Mouse (Mus musculus) E14TG2a.4 (cell line): ENCODE data around the gene Plek.

Source experiments
- H3K27me3 ChIP-seq: 2 replicates; pipeline ENCODE4 v1.6.1; 2014; ENCODE audit warnings: low read length, control low read depth; ENCODE audit not compliant: insufficient read depth
- H3K36me3 ChIP-seq: 2 replicates; pipeline ENCODE4 v1.6.1; 2014; ENCODE audit warnings: low read length, control low read depth; ENCODE audit not compliant: insufficient read depth
- H3K4me1 ChIP-seq: replicated peaks from 2 replicates; pipeline ENCODE4 v1.6.1; 2014; ENCODE audit warnings: low read depth, low read length, control low read depth
- H3K4me3 ChIP-seq: replicated peaks from 2 replicates; pipeline ENCODE4 v1.5.1; 2014; ENCODE audit warnings: mild to moderate bottlenecking, low read length
- H3K9me3 ChIP-seq: 2 replicates; pipeline ENCODE4 v1.6.1; 2014; ENCODE audit warnings: low read length, control low read depth
- CTCF ChIP-seq: conservative IDR thresholded peaks from 2 replicates; pipeline ENCODE4 v1.5.1; 2014; ENCODE audit warnings: low read length
- NANOG ChIP-seq: IDR thresholded peaks from 2 replicates; pipeline ENCODE4 v1.6.1; 2014; ENCODE audit warnings: borderline replicate concordance, low read length, mixed read lengths
- POU5F1 ChIP-seq: IDR thresholded peaks from 2 replicates; pipeline ENCODE4 v1.6.1; 2014; ENCODE audit warnings: low read length, borderline replicate concordance

Plek gene

GRCm38 (mm10) chr11:17004899-17005846 is 47.0 kb downstream of the Plek start:
- Histone ChIP-seq H3K9me3 (no peaks in the 10 kb centered on the region), H3K4me1 (no peaks in the 10 kb centered on the region), H3K27me3 (no peaks in the 10 kb centered on the region), H3K36me3 (no peaks in the 10 kb centered on the region), H3K4me3 (no peak overlapping the region)
- TF ChIP-seq NANOG (no peak), POU5F1 (no peak), CTCF (no peak)

GRCm38 (mm10) chr11:17003757-17004156 is 48.4 kb downstream of the Plek start:
- no peaks in the 10 kb centered on the region for H3K9me3 ChIP-seq
- H3K4me3 ChIP-seq: no peak overlapping the region
- TF ChIP-seq POU5F1: no peak
- TF ChIP-seq NANOG: no peak
- no peaks in the 10 kb centered on the region for H3K4me1 ChIP-seq
- H3K36me3 ChIP-seq: no peaks in the 10 kb centered on the region
- H3K27me3 ChIP-seq: no peaks in the 10 kb centered on the region

- no peaks in the 10 kb centered on the region for H3K4me1 ChIP-seq
- no peaks in the 10 kb centered on the region for H3K36me3 ChIP-seq
- no peaks in the 10 kb centered on the region for H3K9me3 ChIP-seq
- TF ChIP-seq POU5F1: no peak
- no peak for TF ChIP-seq CTCF
- no peak for TF ChIP-seq NANOG
- H3K4me3 ChIP-seq: no peak overlapping the region
- H3K27me3 ChIP-seq: no peaks in the 10 kb centered on the region
Observed at GRCm38 (mm10) chr11:17002739-17003373, 49.3 kb downstream of the Plek start.

- TF ChIP-seq NANOG (no peak), CTCF (no peak), POU5F1 (no peak)
- H3K9me3 ChIP-seq: no peaks in the 10 kb centered on the region
- no peaks in the 10 kb centered on the region for H3K4me1 ChIP-seq
- H3K27me3 ChIP-seq: no peaks in the 10 kb centered on the region
- no peak overlapping the region for H3K4me3 ChIP-seq
- H3K36me3 ChIP-seq: no peaks in the 10 kb centered on the region
Observed at GRCm38 (mm10) chr11:17000353-17001334, 51.5 kb downstream of the Plek start.

- Histone ChIP-seq H3K4me3 (no peak overlapping the region), H3K36me3 (no peaks in the 10 kb centered on the region), H3K4me1 (no peaks in the 10 kb centered on the region), H3K27me3 (no peaks in the 10 kb centered on the region), H3K9me3 (no peaks in the 10 kb centered on the region)
- no peak for TF ChIP-seq POU5F1
- TF ChIP-seq NANOG: no peak
- no peak for TF ChIP-seq CTCF
Observed at GRCm38 (mm10) chr11:16999933-17000332, 52.2 kb downstream of the Plek start.

- Histone ChIP-seq H3K27me3 (no peaks in the 10 kb centered on the region), H3K4me1 (no peaks in the 10 kb centered on the region), H3K4me3 (no peak overlapping the region), H3K36me3 (no peaks in the 10 kb centered on the region), H3K9me3 (no peaks in the 10 kb centered on the region)
- TF ChIP-seq CTCF (no peak), NANOG (no peak), POU5F1 (no peak)
Observed at GRCm38 (mm10) chr11:16999387-16999786, 52.8 kb downstream of the Plek start.

- Histone ChIP-seq H3K4me1 (no peaks in the 10 kb centered on the region), H3K27me3 (no peaks in the 10 kb centered on the region), H3K4me3 (no peak overlapping the region), H3K36me3 (no peaks in the 10 kb centered on the region), H3K9me3 (no peaks in the 10 kb centered on the region)
- TF ChIP-seq CTCF (no peak), NANOG (no peak), POU5F1 (no peak)
Observed at GRCm38 (mm10) chr11:16997465-16997864, 54.7 kb downstream of the Plek start.

GRCm38 (mm10) chr11:16996818-16997217 is 55.4 kb downstream of the Plek start:
- H3K4me1 ChIP-seq: no peaks in the 10 kb centered on the region
- H3K9me3 ChIP-seq: no peaks in the 10 kb centered on the region
- H3K27me3 ChIP-seq: no peaks in the 10 kb centered on the region
- H3K4me3 ChIP-seq: no peak overlapping the region
- TF ChIP-seq CTCF: no peak
- no peak for TF ChIP-seq NANOG
- no peak for TF ChIP-seq POU5F1
- no peaks in the 10 kb centered on the region for H3K36me3 ChIP-seq
